Mouse (Mus musculus): ENCODE results near the gene Csrnp3. TPM values are rescaled to one million over a fixed set of nuclear protein-coding genes. Genes with fewer than 3 reads are reported as not detected.

The Csrnp3 gene
- total and polyA plus RNA-seq, 3 experiments: 2.2 to 2.5 (median 2.3) TPM

DNA sequence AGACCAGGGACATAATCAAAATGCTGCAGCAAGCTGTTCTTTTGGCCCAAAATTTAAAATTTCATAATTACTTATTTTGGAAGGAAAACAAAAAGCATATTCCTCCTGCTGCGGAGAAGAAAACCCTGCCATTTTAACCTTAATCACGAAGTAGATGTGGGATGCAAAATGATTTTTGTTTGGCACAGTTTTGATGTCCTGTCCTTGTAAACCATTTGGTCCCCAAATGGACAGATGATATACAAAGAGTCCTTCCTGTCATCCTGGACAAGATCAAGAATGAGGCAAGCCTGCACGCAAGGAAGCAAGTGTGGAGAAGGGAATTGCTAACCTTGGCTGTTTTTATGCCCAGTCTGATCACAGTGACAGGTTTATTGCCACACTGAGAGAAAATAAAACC is 46.0 kb downstream of the Csrnp3 start:
- Histone ChIP-seq H3K4me2 (ENCODE audit: insufficient read depth, low read depth, poor library complexity, severe bottlenecking) (no peak overlapping the region), H3K9ac (ENCODE audit: insufficient read depth, low read depth) (no peak overlapping the region), H3K9me3 (replicated peaks; ENCODE audit: low read length) (peaks cover 5% of the 10 kb centered on the region), H3K36me3 (replicated peaks in 1 of 2; ENCODE audit: control insufficient read depth in 1 of 2, insufficient read depth in 1 of 2, low read length in 1 of 2) (no peaks in the 10 kb centered on the region), H3K79me2 (replicated peaks; ENCODE audit: control insufficient read depth, extremely low read depth, insufficient read depth, poor library complexity, severe bottlenecking) (no peaks in the 10 kb centered on the region), H3K27ac (ENCODE audit: insufficient read depth, low read depth) (no peak overlapping the region), H3K27me3 (replicated peaks) (no peaks in the 10 kb centered on the region), H3K4me3 (replicated peaks in 1 of 3; ENCODE audit: low read depth in 2 of 3, low read length in 2 of 3, poor library complexity in 1 of 3) (no peak overlapping the region), H3K4me1 (ENCODE audit: control insufficient read depth in 1 of 2, insufficient read depth in 2 of 2) (no peaks in the 10 kb centered on the region)
- DNase-seq (ENCODE audit: extremely low read depth): no peak
- dilution Hi-C loops (cut with MboI; ENCODE audit: extremely low pct_ligation_motif_present, extremely low pct_unique_long_range_greater_than_20kb, low sequenced_read_pairs): no loop called here
- TF ChIP-seq CHD2 (IDR thresholded peaks at IDR 0.05; ENCODE audit: low read length): no peak
- TF ChIP-seq ZC3H11A (IDR thresholded peaks at IDR 0.05; ENCODE audit: low read depth, low read length): no peak
- TF ChIP-seq HCFC1 (IDR thresholded peaks at IDR 0.05; ENCODE audit: low read depth, low read length): no peak
- no peak for TF ChIP-seq UBTF (IDR thresholded peaks at IDR 0.05; ENCODE audit: low read depth, low read length)
- no peak for TF ChIP-seq USF1 (IDR thresholded peaks at IDR 0.05; ENCODE audit: low read depth, low read length)
- TF ChIP-seq RAD21 (IDR thresholded peaks at IDR 0.05; ENCODE audit: low read depth, low read length): no peak
- TF ChIP-seq MXI1 (IDR thresholded peaks at IDR 0.05; ENCODE audit: low read depth, low read length): no peak
- TF ChIP-seq GABPA (IDR thresholded peaks at IDR 0.05; ENCODE audit: insufficient replicate concordance, low read depth, low read length): no peak
- TF ChIP-seq ZNF384 (IDR thresholded peaks at IDR 0.05; ENCODE audit: low read depth, low read length): no peak
- no peak for TF ChIP-seq POLR2AphosphoS2 (IDR thresholded peaks at IDR 0.05; ENCODE audit: low read depth, low read length)
- TF ChIP-seq PAX5 (IDR thresholded peaks at IDR 0.05; ENCODE audit: low read length): no peak
- in situ Hi-C loops (cut with MboI; ENCODE audit: low pct_ligation_motif_present, low pct_unique_long_range_greater_than_20kb, low sequenced_read_pairs): no loop called here

DNA sequence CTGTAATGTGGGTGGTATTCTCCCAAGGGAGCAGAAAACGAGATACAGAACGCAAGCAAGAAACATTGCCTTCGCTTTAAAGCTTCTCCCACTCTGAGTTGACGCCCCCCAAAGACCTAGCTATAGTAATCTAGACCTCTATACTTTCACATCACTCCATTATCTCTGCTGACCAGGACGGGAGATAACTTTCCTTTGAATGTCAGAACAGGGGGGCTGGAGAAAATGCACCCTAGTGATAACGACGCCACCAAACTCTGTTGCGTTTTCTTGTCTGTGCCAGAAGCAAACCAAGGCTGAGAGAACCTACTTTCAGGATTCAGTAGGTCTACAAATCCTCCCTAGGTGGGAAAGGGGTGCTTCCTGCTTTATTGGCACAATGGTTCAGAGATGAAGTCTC is 47.7 kb downstream of the Csrnp3 start:
- Histone ChIP-seq H3K4me2 (ENCODE audit: insufficient read depth, low read depth, poor library complexity, severe bottlenecking) (no peak overlapping the region), H3K27me3 (replicated peaks) (no peaks in the 10 kb centered on the region), H3K79me2 (replicated peaks; ENCODE audit: control insufficient read depth, extremely low read depth, insufficient read depth, poor library complexity, severe bottlenecking) (no peaks in the 10 kb centered on the region), H3K4me3 (replicated peaks in 1 of 3; ENCODE audit: low read depth in 2 of 3, low read length in 2 of 3, poor library complexity in 1 of 3) (no peak overlapping the region), H3K36me3 (replicated peaks in 1 of 2; ENCODE audit: control insufficient read depth in 1 of 2, insufficient read depth in 1 of 2, low read length in 1 of 2) (no peaks in the 10 kb centered on the region), H3K9ac (ENCODE audit: insufficient read depth, low read depth) (no peak overlapping the region), H3K9me3 (replicated peaks; ENCODE audit: low read length) (peaks cover 12% of the 10 kb centered on the region), H3K4me1 (ENCODE audit: control insufficient read depth in 1 of 2, insufficient read depth in 2 of 2) (no peaks in the 10 kb centered on the region), H3K27ac (ENCODE audit: insufficient read depth, low read depth) (no peak overlapping the region)
- DNase-seq (ENCODE audit: extremely low read depth): no peak
- no peak for TF ChIP-seq PAX5 (IDR thresholded peaks at IDR 0.05; ENCODE audit: low read length)
- dilution Hi-C loops (cut with MboI; ENCODE audit: extremely low pct_ligation_motif_present, extremely low pct_unique_long_range_greater_than_20kb, low sequenced_read_pairs) (no loop called here), in situ Hi-C loops (cut with MboI; ENCODE audit: low pct_ligation_motif_present, low pct_unique_long_range_greater_than_20kb, low sequenced_read_pairs) (no loop called here)

DNA sequence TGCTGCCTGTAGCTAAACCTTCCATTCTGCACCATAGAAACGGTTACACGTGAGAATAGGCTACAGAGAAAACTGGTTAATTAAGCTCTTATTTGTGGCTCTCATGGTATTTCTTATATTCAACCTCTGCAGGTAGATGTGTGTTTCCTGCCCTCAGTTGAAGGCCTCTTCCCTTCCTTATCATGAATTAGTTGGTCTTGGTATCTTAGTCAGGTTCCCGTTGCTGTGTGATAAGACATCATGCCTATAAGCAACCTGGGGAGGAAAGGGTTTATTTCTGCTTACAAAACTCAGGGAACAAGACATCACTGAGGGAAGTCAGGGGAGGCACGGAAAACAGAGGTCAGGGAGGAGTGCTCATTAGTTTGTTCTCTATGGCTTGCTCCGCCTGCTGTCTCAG is 48.7 kb downstream of the Csrnp3 start:
- H3K27ac ChIP-seq (ENCODE audit: insufficient read depth, low read depth): no peak overlapping the region
- in situ Hi-C loops (cut with MboI; ENCODE audit: low pct_ligation_motif_present, low pct_unique_long_range_greater_than_20kb, low sequenced_read_pairs): no loop called here

More for the DNA sequence above, 48.7 kb downstream of the Csrnp3 start:
- no peak overlapping the region for H3K9ac ChIP-seq (ENCODE audit: insufficient read depth, low read depth)
- no peak overlapping the region for H3K4me2 ChIP-seq (ENCODE audit: insufficient read depth, low read depth, poor library complexity, severe bottlenecking)
- H3K9me3 ChIP-seq (replicated peaks; ENCODE audit: low read length): peaks cover 14% of the 10 kb centered on the region
- dilution Hi-C loops (cut with MboI; ENCODE audit: extremely low pct_ligation_motif_present, extremely low pct_unique_long_range_greater_than_20kb, low sequenced_read_pairs): no loop called here
- no peaks in the 10 kb centered on the region for H3K79me2 ChIP-seq (replicated peaks; ENCODE audit: control insufficient read depth, extremely low read depth, insufficient read depth, poor library complexity, severe bottlenecking)
- H3K27me3 ChIP-seq (replicated peaks): no peaks in the 10 kb centered on the region
- H3K4me1 ChIP-seq (ENCODE audit: control insufficient read depth in 1 of 2, insufficient read depth in 2 of 2): no peaks in the 10 kb centered on the region
- no peak for TF ChIP-seq NELFE (IDR thresholded peaks at IDR 0.05; ENCODE audit: low read depth, low read length)
- TF ChIP-seq ETS1 (conservative IDR thresholded peaks at IDR 0.05; ENCODE audit: low read depth, low read length): no peak
- no peak for TF ChIP-seq MAX (IDR thresholded peaks at IDR 0.05; ENCODE audit: low read length)
- TF ChIP-seq ZMIZ1 (IDR thresholded peaks at IDR 0.05; ENCODE audit: low read depth, low read length): no peak
- no peak for TF ChIP-seq RCOR1 (conservative IDR thresholded peaks at IDR 0.05; ENCODE audit: low read depth, low read length)
- no peak for TF ChIP-seq JUN (IDR thresholded peaks at IDR 0.05; ENCODE audit: insufficient read depth, low read depth, low read length)
- no peak for TF ChIP-seq RAD21 (IDR thresholded peaks at IDR 0.05; ENCODE audit: low read depth, low read length)
- no peak for TF ChIP-seq BHLHE40 (IDR thresholded peaks at IDR 0.05; ENCODE audit: low read depth, low read length)
- no peak for TF ChIP-seq ZC3H11A (IDR thresholded peaks at IDR 0.05; ENCODE audit: low read depth, low read length)
- TF ChIP-seq SIN3A (IDR thresholded peaks at IDR 0.05; ENCODE audit: low read length): no peak
- TF ChIP-seq MEF2A (IDR thresholded peaks at IDR 0.05; ENCODE audit: borderline replicate concordance, low read depth, low read length): no peak
- no peak for TF ChIP-seq USF2 (conservative IDR thresholded peaks at IDR 0.05; ENCODE audit: low read depth, low read length)
- no peaks in the 10 kb centered on the region for H3K36me3 ChIP-seq (replicated peaks in 1 of 2; ENCODE audit: control insufficient read depth in 1 of 2, insufficient read depth in 1 of 2, low read length in 1 of 2)
- no peak overlapping the region for H3K4me3 ChIP-seq (replicated peaks in 1 of 3; ENCODE audit: low read depth in 2 of 3, low read length in 2 of 3, poor library complexity in 1 of 3)
- no peak for DNase-seq (ENCODE audit: extremely low read depth)

Measured in CH12.LX (cell line).